Mouse (Mus musculus) ES-E14 (cell line): Measurements from ENCODE around the gene Cass4.

Source experiments
- HCFC1 ChIP-seq: IDR thresholded peaks from 2 replicates; pipeline ENCODE4 v1.6.1; 2012; ENCODE audit warnings: low read length, inconsistent platforms, borderline replicate concordance; ENCODE audit not compliant: insufficient read depth
- ZC3H11A ChIP-seq: IDR thresholded peaks from 2 replicates; pipeline ENCODE4 v1.6.1; 2012; ENCODE audit warnings: low read depth, mild to moderate bottlenecking, inconsistent platforms, low read length, borderline replicate concordance
- ZNF384 ChIP-seq: IDR thresholded peaks from 2 replicates; pipeline ENCODE4 v1.6.1; 2012; ENCODE audit warnings: low read depth, low read length, inconsistent platforms

DNA sequence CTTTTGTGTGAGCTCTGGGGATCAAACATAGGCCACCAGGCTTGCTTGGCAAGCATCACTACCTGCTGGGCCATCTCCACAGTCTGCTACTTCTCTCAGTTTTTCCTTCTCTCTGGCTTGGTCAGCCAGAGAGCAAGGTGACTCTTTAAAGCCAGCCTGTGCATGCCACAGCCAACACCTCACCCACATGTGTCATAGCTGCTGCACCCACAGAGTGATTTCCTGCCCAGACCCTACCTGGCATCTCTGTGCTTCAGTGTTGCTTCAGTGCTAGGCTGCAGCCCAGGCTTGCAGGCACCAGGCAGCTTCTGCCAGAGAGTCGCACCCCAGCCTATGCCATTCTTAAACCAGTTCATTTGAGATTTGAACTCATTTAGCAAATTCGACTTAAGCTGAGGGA lies 13.9 kb downstream of the Cass4 start:
- TF ChIP-seq ZC3H11A, result no peak
- TF ChIP-seq HCFC1, result no peak
- no peak for TF ChIP-seq ZNF384
